Mouse (Mus musculus) G1E (cell line): ENCODE measurements around the gene Zfp653.

Experiments
- CTCF ChIP-seq: IDR thresholded peaks from 2 replicates; pipeline ENCODE4 v1.5.1; 2012; ENCODE audit warnings: low read depth, low read length, inconsistent platforms, mixed read lengths
- GATA1 ChIP-seq: IDR thresholded peaks from 2 replicates; pipeline ENCODE4 v1.6.1; 2012; ENCODE audit warnings: borderline replicate concordance, low read length, inconsistent platforms, mixed read lengths
- GATA2 ChIP-seq: IDR thresholded peaks from 2 replicates; pipeline ENCODE4 v1.6.1; 2012; ENCODE audit warnings: low read depth, low read length, inconsistent platforms, borderline replicate concordance
- POLR2AphosphoS5 ChIP-seq: IDR thresholded peaks from 2 replicates; pipeline ENCODE4 v1.6.1; 2012; ENCODE audit warnings: low read depth, low read length, inconsistent platforms; ENCODE audit not compliant: insufficient replicate concordance
- TAL1 ChIP-seq: conservative IDR thresholded peaks from 2 replicates; pipeline ENCODE4 v1.6.1; 2012; ENCODE audit warnings: low read depth, low read length, inconsistent platforms, mixed read lengths

DNA sequence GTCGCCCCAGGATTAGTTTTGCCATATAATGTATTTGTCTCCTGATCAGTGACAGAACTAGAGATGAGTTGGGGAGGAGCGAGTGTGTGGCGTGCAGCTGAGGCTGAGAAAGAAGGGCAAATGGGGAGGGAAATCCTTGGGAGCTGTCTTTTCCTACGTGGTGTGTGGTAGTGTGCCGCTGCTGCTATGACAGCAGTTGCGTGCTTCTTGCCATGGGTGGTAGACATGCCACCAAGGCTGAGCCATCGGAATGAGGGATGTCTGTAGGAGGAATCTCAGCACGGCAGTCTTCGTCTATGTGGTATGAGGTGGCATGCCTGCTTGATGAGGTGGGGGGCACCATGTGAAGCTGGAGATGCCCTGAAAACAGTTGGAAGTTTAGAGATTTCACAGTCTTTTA, 40.8 kb downstream of the Zfp653 start:
- no peak for TF ChIP-seq CTCF
- no peak for TF ChIP-seq POLR2AphosphoS5
- no peak for TF ChIP-seq TAL1
- no peak for TF ChIP-seq GATA1
- TF ChIP-seq GATA2 = no peak
